Mouse (Mus musculus) liver, embryonic 11.5 days (tissue): ENCODE measurements at regions not wholly inside any gene's neighbourhood (a gene's known extent, or its start where the extent isn't known, plus 50 kb on each side); places are given as distances from the start of the nearest gene placed in this dataset.

Experiments used
- ATAC-seq: fragments of 200-750 bp; cut with Nextera tagmentation; replicated peaks from 2 replicates; pipeline ENCODE4 v1.8.0; 2017; ENCODE audit warnings: moderate number of reproducible peaks, mild to moderate bottlenecking, moderate TSS enrichment, moderate library complexity; ENCODE audit not compliant: low FRiP score
- DNase-seq: peaks from one replicate; pipeline ENCODE4 v3.0.0-alpha.2; 2017; ENCODE audit warnings: low spot score
- H3K27ac ChIP-seq: fragments of 300-500 bp; sonication (generic); 2 replicates; pipeline ENCODE4 v1.5.1; 2014; ENCODE audit warnings: mild to moderate bottlenecking, low read depth, low read length, control low read depth
- H3K27me3 ChIP-seq: fragments of 300-500 bp; sonication (generic); replicated peaks from 2 replicates; pipeline ENCODE4 v1.6.1; 2014; ENCODE audit warnings: low read length, mixed read lengths; ENCODE audit not compliant: control insufficient read depth, insufficient read depth
- H3K36me3 ChIP-seq: fragments of 300-500 bp; sonication (generic); 2 replicates; pipeline ENCODE4 v1.6.1; 2014; ENCODE audit warnings: mild to moderate bottlenecking, low read length, moderate library complexity, mixed read lengths; ENCODE audit not compliant: control insufficient read depth, insufficient read depth
- H3K4me1 ChIP-seq: fragments of 300-500 bp; sonication (generic); replicated peaks from 2 replicates; pipeline ENCODE4 v1.6.1; 2014; ENCODE audit warnings: low read length, mixed read lengths; ENCODE audit not compliant: control insufficient read depth, insufficient read depth
- H3K4me2 ChIP-seq: fragments of 300-500 bp; sonication (generic); 2 replicates; pipeline ENCODE4 v1.6.1; 2014; ENCODE audit warnings: mild to moderate bottlenecking, control low read depth, moderate library complexity
- H3K4me3 ChIP-seq: fragments of 300-500 bp; sonication (generic); 2 replicates; pipeline ENCODE4 v1.5.1; 2014; ENCODE audit warnings: low read depth, low read length, control low read depth
- H3K9ac ChIP-seq: fragments of 300-500 bp; sonication (generic); 2 replicates; pipeline ENCODE4 v1.6.1; 2014; ENCODE audit warnings: low read depth, low read length, control low read depth
- H3K9me3 ChIP-seq: fragments of 300-500 bp; sonication (generic); 2 replicates; pipeline ENCODE4 v1.6.1; 2016; ENCODE audit warnings: low read length, inconsistent platforms, mixed read lengths; ENCODE audit not compliant: control insufficient read depth
- whole genome bisulfite sequencing: fragments of 180-500 bp; shearing (Covaris S2); extraction: QIAGEN DNeasy Blood & Tissue Kit; methylation state at CpG from one replicate; pipeline ENCODE4 v1.1.7; 2014; 5-methylcytosine and 5-hydroxymethylcytosine counted together

DNA sequence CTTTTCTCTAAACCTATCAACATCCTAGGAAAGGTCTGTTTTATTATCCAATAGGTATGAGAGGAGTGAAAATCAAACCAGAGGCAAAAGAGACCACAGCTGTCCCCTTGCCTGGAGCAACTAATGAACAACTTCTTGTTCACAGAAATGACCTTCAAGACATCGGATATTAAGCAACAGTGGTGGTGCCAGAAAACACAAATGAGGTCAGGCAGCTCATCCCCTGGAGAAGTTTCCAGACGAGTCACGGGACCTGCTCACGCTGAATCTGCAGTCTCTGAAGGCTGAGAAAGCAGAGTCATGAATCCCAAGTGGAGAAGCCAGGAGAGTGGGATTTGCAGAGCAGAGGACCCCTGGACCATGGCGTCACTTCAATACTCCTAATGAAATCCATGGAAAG lies 183.6 kb downstream of the Efnb2 start:
- DNase-seq (no peak), ATAC-seq (no peak)
- WGBS: 79% methylated on average over 5 of the region's 5 CpGs
- Histone ChIP-seq H3K4me2 (no peak overlapping the region), H3K9ac (no peak overlapping the region), H3K36me3 (no peaks in the 10 kb centered on the region), H3K4me3 (no peak overlapping the region), H3K9me3 (no peaks in the 10 kb centered on the region), H3K27ac (no peak overlapping the region), H3K27me3 (no peaks in the 10 kb centered on the region), H3K4me1 (no peaks in the 10 kb centered on the region)

GRCm38 (mm10) chr8:8468552-8468951 lies 192.5 kb downstream of the Efnb2 start:
- Histone ChIP-seq H3K27me3 (no peaks in the 10 kb centered on the region), H3K36me3 (no peaks in the 10 kb centered on the region), H3K4me2 (no peak overlapping the region), H3K9ac (no peak overlapping the region), H3K4me1 (no peaks in the 10 kb centered on the region; the same call in 1 of the 2 replicates), H3K9me3 (no peaks in the 10 kb centered on the region), H3K4me3 (no peak overlapping the region), H3K27ac (no peak overlapping the region)
- DNase-seq (no peak), ATAC-seq (no peak)
- WGBS: 65% methylated on average over 3 of the region's 3 CpGs

GRCm38 (mm10) chr8:8466526-8467244 lies 194.4 kb downstream of the Efnb2 start:
- Histone ChIP-seq H3K9ac (no peak overlapping the region), H3K4me3 (no peak overlapping the region), H3K27ac (no peak overlapping the region), H3K9me3 (no peaks in the 10 kb centered on the region), H3K4me2 (no peak overlapping the region), H3K4me1 (no peaks in the 10 kb centered on the region; the same call in 1 of the 2 replicates), H3K36me3 (no peaks in the 10 kb centered on the region), H3K27me3 (no peaks in the 10 kb centered on the region)
- DNase-seq (no peak), ATAC-seq (no peak)
- 25% methylated on average over 6 of the region's 6 CpGs for WGBS

DNA sequence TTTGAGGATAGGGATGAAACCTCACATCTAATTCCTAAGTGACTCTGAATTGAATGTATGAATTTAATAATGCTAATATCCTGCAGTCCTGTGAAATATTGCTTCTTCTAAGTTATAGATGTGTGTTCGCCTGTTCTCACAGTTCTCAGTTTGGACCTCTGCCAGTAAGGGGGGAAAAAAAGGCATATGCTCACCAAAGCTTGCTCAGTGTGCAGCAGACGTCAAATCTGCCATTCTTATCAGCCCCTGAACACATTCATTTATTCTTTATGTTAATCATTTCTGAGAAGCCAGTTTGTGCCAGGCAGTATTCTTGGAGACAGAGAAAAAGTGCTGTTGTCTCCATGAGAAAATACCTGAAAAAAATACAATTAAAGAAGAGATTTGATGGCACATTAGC lies 198.6 kb downstream of the Efnb2 start:
- no peak overlapping the region for H3K4me2 ChIP-seq
- ATAC-seq (no peak), DNase-seq (no peak)
- no peaks in the 10 kb centered on the region for H3K36me3 ChIP-seq
- H3K27me3 ChIP-seq: no peaks in the 10 kb centered on the region
- no peak overlapping the region for H3K27ac ChIP-seq
- no peaks in the 10 kb centered on the region; the same call in 1 of the 2 replicates for H3K4me1 ChIP-seq
- no peak overlapping the region for H3K4me3 ChIP-seq
- 42% methylated on average over 2 of the region's 2 CpGs for WGBS
- no peaks in the 10 kb centered on the region for H3K9me3 ChIP-seq
- H3K9ac ChIP-seq: no peak overlapping the region

DNA sequence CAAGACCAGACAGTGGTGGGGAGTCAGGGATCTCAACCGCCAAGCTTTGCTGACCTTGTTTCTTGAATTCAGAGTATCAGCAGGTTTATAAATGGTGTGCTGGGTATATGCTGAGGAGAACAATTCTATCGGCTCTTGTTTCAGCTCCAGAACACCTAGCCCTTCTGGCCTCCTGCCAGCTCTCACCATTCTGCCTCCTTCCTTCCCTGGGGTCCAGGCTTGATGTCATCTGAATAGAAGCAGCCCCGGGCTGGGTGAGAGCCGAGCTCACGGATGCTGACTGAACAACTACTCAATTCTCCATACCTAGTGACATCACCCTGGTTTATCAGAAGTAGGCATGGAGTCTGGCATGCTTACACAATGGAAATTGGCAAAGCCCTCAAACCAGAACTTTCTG lies 203.5 kb downstream of the Efnb2 start:
- H3K27me3 ChIP-seq: no peaks in the 10 kb centered on the region

DNA sequence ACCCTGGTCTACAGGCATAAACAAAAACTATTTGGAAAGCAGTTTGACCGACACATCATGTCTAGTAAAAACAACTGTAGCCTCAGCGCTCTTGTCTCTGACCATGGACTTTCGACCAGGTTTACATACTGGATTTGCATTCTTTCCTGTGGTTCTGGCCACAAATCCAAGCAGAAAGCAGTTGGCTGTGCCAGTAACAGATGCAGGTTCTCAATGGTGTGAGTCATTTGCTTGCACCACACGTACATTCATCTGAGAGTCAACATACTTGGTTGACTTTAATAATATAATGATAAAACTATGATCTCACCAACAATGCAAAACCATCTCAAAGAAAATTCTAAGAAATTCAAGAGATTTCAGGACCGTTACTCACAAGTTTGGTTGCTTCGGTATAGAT lies 207.1 kb downstream of the Efnb2 start:
- Histone ChIP-seq H3K9ac (no peak overlapping the region), H3K36me3 (no peaks in the 10 kb centered on the region), H3K9me3 (no peaks in the 10 kb centered on the region), H3K4me3 (no peak overlapping the region), H3K27me3 (no peaks in the 10 kb centered on the region), H3K4me1 (no peaks in the 10 kb centered on the region), H3K4me2 (no peak overlapping the region), H3K27ac (no peak overlapping the region)
- DNase-seq (no peak), ATAC-seq (no peak)
- 80% methylated on average over 6 of the region's 6 CpGs for WGBS

More for the DNA sequence above, 203.5 kb downstream of the Efnb2 start:
- Histone ChIP-seq H3K4me3 (no peak overlapping the region), H3K4me2 (no peak overlapping the region), H3K4me1 (no peaks in the 10 kb centered on the region), H3K9me3 (no peaks in the 10 kb centered on the region), H3K9ac (no peak overlapping the region), H3K36me3 (no peaks in the 10 kb centered on the region), H3K27ac (no peak overlapping the region)
- ATAC-seq (no peak), DNase-seq (no peak)
- 71% methylated on average over 5 of the region's 5 CpGs for WGBS

GRCm38 (mm10) chr8:8452226-8452625 lies 208.8 kb downstream of the Efnb2 start:
- Histone ChIP-seq H3K9ac (no peak overlapping the region), H3K9me3 (no peaks in the 10 kb centered on the region), H3K4me1 (no peaks in the 10 kb centered on the region), H3K36me3 (no peaks in the 10 kb centered on the region), H3K27me3 (no peaks in the 10 kb centered on the region), H3K27ac (no peak overlapping the region), H3K4me2 (no peak overlapping the region), H3K4me3 (no peak overlapping the region)
- 54% methylated on average over 9 of the region's 9 CpGs for WGBS
- DNase-seq (no peak), ATAC-seq (no peak)

- H3K36me3 ChIP-seq: no peaks in the 10 kb centered on the region
- no peak for ATAC-seq
- no peak overlapping the region for H3K4me3 ChIP-seq
- no peaks in the 10 kb centered on the region for H3K27me3 ChIP-seq
- 83% methylated on average over 4 of the region's 4 CpGs for WGBS
- no peak overlapping the region for H3K27ac ChIP-seq
- H3K4me1 ChIP-seq: no peaks in the 10 kb centered on the region
- no peak overlapping the region for H3K4me2 ChIP-seq
- no peak for DNase-seq
- no peak overlapping the region for H3K9ac ChIP-seq
- no peaks in the 10 kb centered on the region for H3K9me3 ChIP-seq
These were observed 212.1 kb downstream of the Efnb2 start for GRCm38 (mm10) chr8:8448911-8449310.

DNA sequence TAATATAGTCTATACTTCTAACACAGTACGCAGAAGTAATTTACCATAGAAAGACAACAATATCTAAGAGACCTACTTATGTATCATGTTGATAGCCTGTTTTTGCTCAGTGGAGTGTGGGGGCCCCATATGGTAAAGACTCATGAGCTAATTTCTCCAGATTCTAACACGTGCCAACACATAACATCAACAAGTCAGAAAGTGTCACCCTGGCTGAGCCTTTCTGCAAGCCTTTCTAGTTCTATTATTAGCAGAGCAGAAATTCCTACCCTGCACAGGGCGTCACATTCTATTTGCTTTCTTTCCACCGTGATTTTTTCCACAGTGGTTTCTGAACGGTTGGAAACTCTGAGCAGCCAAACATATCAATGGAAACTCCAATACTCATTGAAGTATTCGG lies 219.5 kb downstream of the Efnb2 start:
- H3K4me2 ChIP-seq: no peak overlapping the region
- ATAC-seq (no peak), DNase-seq (no peak)
- H3K27me3 ChIP-seq: no peaks in the 10 kb centered on the region
- 81% methylated on average over 6 of the region's 6 CpGs for WGBS
- no peak overlapping the region for H3K27ac ChIP-seq
- no peaks in the 10 kb centered on the region for H3K9me3 ChIP-seq
- H3K4me3 ChIP-seq: no peak overlapping the region
- no peaks in the 10 kb centered on the region for H3K4me1 ChIP-seq
- no peaks in the 10 kb centered on the region for H3K36me3 ChIP-seq
- H3K9ac ChIP-seq: no peak overlapping the region
